Mouse (Mus musculus) CH12.LX (cell line): ENCODE data around the gene Rest. TPM values are rescaled to one million over a fixed set of nuclear protein-coding genes. Genes with fewer than 3 reads are reported as not detected.

Source experiments
- DNase-seq: peaks from one replicate; pipeline ENCODE4 v3.0.0-alpha.2; 2013; ENCODE audit errors: extremely low read depth
- H3K27ac ChIP-seq: 2 replicates; pipeline ENCODE4 v1.5.1; 2012; ENCODE audit warnings: low read depth, mild to moderate bottlenecking, control low read depth, moderate library complexity; ENCODE audit not compliant: insufficient read depth
- H3K27me3 ChIP-seq: replicated peaks from 2 replicates; pipeline ENCODE3; 2012; ENCODE audit warnings: inconsistent platforms
- H3K36me3 ChIP-seq, 2 experiments: replicated peaks in 1 of 2; 2 replicates each; pipeline versions ENCODE3 to v1.6.1; 2012; ENCODE audit warnings: inconsistent platforms in 1 of 2, low read length in 1 of 2, mild to moderate bottlenecking in 1 of 2, mixed read lengths in 1 of 2, moderate library complexity in 1 of 2; ENCODE audit not compliant: control insufficient read depth in 1 of 2, insufficient read depth in 1 of 2
- H3K4me1 ChIP-seq, 2 experiments: 2 replicates each; pipeline ENCODE4 v1.6.1; 2012; ENCODE audit warnings: inconsistent platforms in 1 of 2, moderate library complexity in 1 of 2; ENCODE audit not compliant: insufficient read depth in 2 of 2, control insufficient read depth in 1 of 2
- H3K4me2 ChIP-seq: 2 replicates; pipeline ENCODE4 v1.6.1; 2012; ENCODE audit warnings: low read depth, mild to moderate bottlenecking, control low read depth; ENCODE audit not compliant: poor library complexity, insufficient read depth, severe bottlenecking
- H3K4me3 ChIP-seq, 3 experiments: fragments of 150-350 bp in 1 of 3; sonication (generic) in 1 of 3; replicated peaks in 1 of 3; 2 replicates each; pipeline versions ENCODE3 to v1.5.1; 2011 to 2012; ENCODE audit warnings: low read depth in 2 of 3, low read length in 2 of 3, mild to moderate bottlenecking in 2 of 3, moderate library complexity in 2 of 3, control low read depth in 1 of 3, improper control_type of control experiment in 1 of 3, inconsistent platforms in 1 of 3, mixed read lengths in 1 of 3; ENCODE audit not compliant: poor library complexity in 1 of 3
- H3K79me2 ChIP-seq: replicated peaks from 2 replicates; pipeline ENCODE4 v1.6.1; 2012; ENCODE audit warnings: mild to moderate bottlenecking, moderate library complexity; ENCODE audit not compliant: control insufficient read depth, poor library complexity, insufficient read depth, severe bottlenecking; ENCODE audit errors: extremely low read depth
- H3K9ac ChIP-seq: 2 replicates; pipeline ENCODE4 v1.6.1; 2012; ENCODE audit warnings: low read depth, mild to moderate bottlenecking, control low read depth, moderate library complexity; ENCODE audit not compliant: insufficient read depth
- H3K9me3 ChIP-seq: replicated peaks from 2 replicates; pipeline ENCODE3; 2012; ENCODE audit warnings: low read length, inconsistent platforms, mixed read lengths
- BHLHE40 ChIP-seq: IDR thresholded peaks from 2 replicates; pipeline ENCODE4 v1.6.1; 2011; ENCODE audit warnings: mild to moderate bottlenecking, low read depth, low read length, improper control_type of control experiment
- CHD1 ChIP-seq: IDR thresholded peaks from 2 replicates; pipeline ENCODE4 v1.6.1; 2012; ENCODE audit warnings: low read depth, low read length, improper control_type of control experiment, inconsistent platforms
- CHD2 ChIP-seq: IDR thresholded peaks from 2 replicates; pipeline ENCODE4 v1.6.1; 2011; ENCODE audit warnings: low read length, improper control_type of control experiment
- CTCF ChIP-seq, 2 experiments: IDR thresholded peaks in 1 of 2; conservative IDR thresholded peaks in 1 of 2; 2 replicates each; pipeline ENCODE4 v1.5.1; 2011 to 2012; ENCODE audit warnings: low read depth in 2 of 2, low read length in 2 of 2, improper control_type of control experiment in 1 of 2, inconsistent platforms in 1 of 2, mild to moderate bottlenecking in 1 of 2, moderate library complexity in 1 of 2
- E2F4 ChIP-seq: IDR thresholded peaks from 2 replicates; pipeline ENCODE4 v1.6.1; 2011; ENCODE audit warnings: low read depth, low read length, improper control_type of control experiment; ENCODE audit not compliant: insufficient replicate concordance
- EP300 ChIP-seq: IDR thresholded peaks from 2 replicates; pipeline ENCODE4 v1.6.1; 2011; ENCODE audit warnings: low read length, improper control_type of control experiment
- GABPA ChIP-seq: IDR thresholded peaks from 2 replicates; pipeline ENCODE4 v1.6.1; 2012; ENCODE audit warnings: low read depth, low read length, improper control_type of control experiment, inconsistent platforms; ENCODE audit not compliant: insufficient replicate concordance
- IRF4 ChIP-seq: IDR thresholded peaks from 2 replicates; pipeline ENCODE4 v1.6.1; 2014; ENCODE audit warnings: low read depth, mild to moderate bottlenecking, inconsistent platforms, low read length, improper control_type of control experiment
- JUN ChIP-seq: IDR thresholded peaks from 2 replicates; pipeline ENCODE4 v1.6.1; 2011; ENCODE audit warnings: low read depth, mild to moderate bottlenecking, low read length, improper control_type of control experiment, moderate library complexity; ENCODE audit not compliant: insufficient read depth
- KAT2A ChIP-seq: IDR thresholded peaks from 2 replicates; pipeline ENCODE4 v1.6.1; 2012; ENCODE audit warnings: low read length, improper control_type of control experiment, inconsistent platforms; ENCODE audit not compliant: insufficient replicate concordance
- MAX ChIP-seq: IDR thresholded peaks from 2 replicates; pipeline ENCODE4 v1.6.1; 2011; ENCODE audit warnings: low read length, improper control_type of control experiment
- MAZ ChIP-seq: IDR thresholded peaks from 2 replicates; pipeline ENCODE4 v1.6.1; 2012; ENCODE audit warnings: low read depth, mild to moderate bottlenecking, inconsistent platforms, low read length, improper control_type of control experiment, moderate library complexity
- MXI1 ChIP-seq: IDR thresholded peaks from 2 replicates; pipeline ENCODE4 v1.6.1; 2011; ENCODE audit warnings: mild to moderate bottlenecking, low read depth, low read length, improper control_type of control experiment
- MYC ChIP-seq: IDR thresholded peaks from 2 replicates; pipeline ENCODE4 v1.6.1; 2011; ENCODE audit warnings: low read depth, mild to moderate bottlenecking, improper control_type of control experiment, low read length
- NELFE ChIP-seq: IDR thresholded peaks from 2 replicates; pipeline ENCODE4 v1.6.1; 2011; ENCODE audit warnings: low read depth, low read length, improper control_type of control experiment
- NRF1 ChIP-seq: IDR thresholded peaks from 2 replicates; pipeline ENCODE4 v1.6.1; 2014; ENCODE audit warnings: low read depth, mild to moderate bottlenecking, inconsistent platforms, low read length, improper control_type of control experiment, moderate library complexity
- PAX5 ChIP-seq: IDR thresholded peaks from 2 replicates; pipeline ENCODE4 v1.6.1; 2012; ENCODE audit warnings: low read length, inconsistent platforms, mixed read lengths
- POLR2AphosphoS2 ChIP-seq: IDR thresholded peaks from 2 replicates; pipeline ENCODE4 v1.6.1; 2011; ENCODE audit warnings: low read depth, low read length, improper control_type of control experiment
- RAD21 ChIP-seq: IDR thresholded peaks from 2 replicates; pipeline ENCODE4 v1.6.1; 2011; ENCODE audit warnings: low read depth, mild to moderate bottlenecking, low read length, improper control_type of control experiment, moderate library complexity
- SMC3 ChIP-seq: IDR thresholded peaks from 2 replicates; pipeline ENCODE4 v1.6.1; 2011; ENCODE audit warnings: low read depth, low read length, improper control_type of control experiment
- TBP ChIP-seq: conservative IDR thresholded peaks from 2 replicates; pipeline ENCODE4 v1.6.1; 2011; ENCODE audit warnings: low read depth, low read length, improper control_type of control experiment
- TCF12 ChIP-seq: IDR thresholded peaks from 2 replicates; pipeline ENCODE4 v1.6.1; 2014; ENCODE audit warnings: low read depth, mild to moderate bottlenecking, inconsistent platforms, low read length, improper control_type of control experiment
- UBTF ChIP-seq: IDR thresholded peaks from 2 replicates; pipeline ENCODE4 v1.6.1; 2012; ENCODE audit warnings: low read depth, mild to moderate bottlenecking, inconsistent platforms, low read length, improper control_type of control experiment, moderate library complexity
- ZC3H11A ChIP-seq: IDR thresholded peaks from 2 replicates; pipeline ENCODE4 v1.6.1; 2012; ENCODE audit warnings: low read depth, mild to moderate bottlenecking, inconsistent platforms, low read length, improper control_type of control experiment
- ZMIZ1 ChIP-seq: IDR thresholded peaks from 2 replicates; pipeline ENCODE4 v1.6.1; 2012; ENCODE audit warnings: low read depth, mild to moderate bottlenecking, inconsistent platforms, low read length, improper control_type of control experiment
- ZNF384 ChIP-seq: IDR thresholded peaks from 2 replicates; pipeline ENCODE4 v1.6.1; 2012; ENCODE audit warnings: low read depth, low read length, improper control_type of control experiment, inconsistent platforms
- dilution Hi-C: fragments of 300-500 bp; cut with MboI; formaldehyde crosslinking; loops from 2 replicates; pipeline ENCODE4 v1.14.3; 2020; ENCODE audit warnings: low sequenced_read_pairs; ENCODE audit not compliant: extremely low pct_unique_long_range_greater_than_20kb, extremely low pct_ligation_motif_present
- in situ Hi-C: fragments of 300-500 bp; cut with MboI; formaldehyde crosslinking; loops from 3 replicates; pipeline ENCODE4 v1.14.3; 2019; ENCODE audit warnings: low sequenced_read_pairs, low pct_ligation_motif_present, low pct_unique_long_range_greater_than_20kb, mixed read lengths
- polyA plus RNA-seq: library from polyadenylated mRNA; unstranded; fragments of >175 nt; gene quantifications from 2 replicates; pipeline ENCODE4 v1.2.1, GENCODE M21; 2012; ENCODE audit warnings: low read depth; ENCODE audit not compliant: insufficient read length
- total RNA-seq, 2 experiments: library from RNA; depleted of rRNA; stranded (reverse); fragments of 300-350 nt in 1 of 2; fragments of >200 nt in 1 of 2; gene quantifications; 2 replicates each; pipeline ENCODE4 v1.2.3; 2012 to 2014

Gene Rest
- total and polyA plus RNA-seq, 3 experiments: 7.8 to 16.8 (median 15.9) TPM

DNA sequence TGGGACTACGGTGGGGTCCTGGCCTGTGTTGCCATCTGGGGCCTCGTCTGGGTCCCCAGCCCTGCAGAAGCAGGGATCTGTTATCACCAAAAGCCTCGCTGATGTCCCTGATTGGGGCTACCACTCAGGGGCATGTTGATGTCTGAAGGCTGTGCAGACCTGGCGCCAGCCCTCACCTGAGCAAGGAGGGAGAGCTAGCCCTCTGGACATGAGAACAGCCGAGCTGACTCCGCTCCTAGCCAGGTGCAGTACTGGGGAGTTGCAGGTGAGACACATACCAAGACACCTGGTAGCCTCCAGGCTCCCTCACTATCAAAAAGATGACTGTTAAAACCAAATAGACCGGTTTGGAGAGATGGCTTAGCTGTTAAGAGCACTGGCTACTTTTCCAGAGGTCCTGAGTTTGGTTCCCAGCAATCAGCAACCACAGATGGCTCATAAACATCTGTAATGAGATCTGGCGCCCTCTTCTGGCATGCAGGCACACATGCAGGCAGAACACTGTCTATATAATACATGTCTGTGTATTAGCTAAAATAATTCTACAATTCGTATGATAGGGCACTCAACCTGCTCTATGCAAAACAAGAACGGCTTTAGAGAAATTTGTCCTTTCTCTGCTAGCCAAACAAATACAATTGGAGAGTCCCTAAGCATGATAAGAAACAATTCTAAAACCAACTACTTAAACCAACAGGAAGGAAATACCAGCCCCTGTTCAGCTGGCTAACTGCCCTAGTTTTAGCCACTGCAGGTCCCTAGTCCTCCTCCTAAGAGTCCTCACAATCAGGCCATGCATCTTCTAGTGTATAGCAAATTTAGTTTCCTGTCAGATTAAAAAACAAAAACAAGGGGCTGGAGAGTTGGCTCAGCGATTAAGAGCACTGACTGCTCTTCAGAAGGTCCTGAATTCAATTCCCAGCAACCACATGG, 42.0 kb upstream of the Rest start:
- H3K9ac ChIP-seq: no peak overlapping the region
- DNase-seq: peak; percentile 25
- TF ChIP-seq UBTF (no peak), CHD1 (no peak), KAT2A (no peak), TBP (no peak), ZNF384 (no peak), PAX5 (no peak), POLR2AphosphoS2 (no peak), EP300 (no peak), NELFE (no peak), SMC3 (peak; percentile 55), IRF4 (no peak), ZC3H11A (no peak), TCF12 (no peak), CTCF (conservative IDR thresholded peaks at IDR 0.05 in 1 of 2, IDR thresholded peaks at IDR 0.05 in 1 of 2; ENCODE audit: low read depth in 2 of 2, low read length in 2 of 2) (peak; percentile 60 to 64), JUN (no peak), GABPA (no peak), ZMIZ1 (no peak), E2F4 (no peak), BHLHE40 (no peak), MYC (peak; percentile 16; the same call in 1 of the 2 replicates), MAX (no peak), MXI1 (no peak), NRF1 (no peak), RAD21 (peak; percentile 31), MAZ (no peak), CHD2 (no peak)
- TF ChIP-seq, all 38 proteins: peak for 4
- H3K27ac ChIP-seq: no peak overlapping the region
- no peak overlapping the region for H3K4me3 ChIP-seq
- H3K4me1 ChIP-seq: no peaks in the 10 kb centered on the region
- dilution Hi-C loops (no loop called here), in situ Hi-C loops (no loop called here)
- H3K27me3 ChIP-seq: no peaks in the 10 kb centered on the region
- H3K79me2 ChIP-seq: no peaks in the 10 kb centered on the region
- H3K4me2 ChIP-seq: no peak overlapping the region
- H3K36me3 ChIP-seq: no peaks in the 10 kb centered on the region
- peaks cover 8% of the 10 kb centered on the region for H3K9me3 ChIP-seq
